Mouse (Mus musculus): ENCODE data around the gene Vmn2r31. TPM values are rescaled to one million over a fixed set of nuclear protein-coding genes. Genes with fewer than 3 reads are reported as not detected.

Vmn2r31 gene
- not detected for polyA plus RNA-seq (2012; fragmentation: generic; extraction: Trizol)

GRCm38 (mm10) chr7:7399603-7400002 is at the start of gene Vmn2r31:
Vmn2r31 (minus strand) TSS chr7:7399703.

DNA sequence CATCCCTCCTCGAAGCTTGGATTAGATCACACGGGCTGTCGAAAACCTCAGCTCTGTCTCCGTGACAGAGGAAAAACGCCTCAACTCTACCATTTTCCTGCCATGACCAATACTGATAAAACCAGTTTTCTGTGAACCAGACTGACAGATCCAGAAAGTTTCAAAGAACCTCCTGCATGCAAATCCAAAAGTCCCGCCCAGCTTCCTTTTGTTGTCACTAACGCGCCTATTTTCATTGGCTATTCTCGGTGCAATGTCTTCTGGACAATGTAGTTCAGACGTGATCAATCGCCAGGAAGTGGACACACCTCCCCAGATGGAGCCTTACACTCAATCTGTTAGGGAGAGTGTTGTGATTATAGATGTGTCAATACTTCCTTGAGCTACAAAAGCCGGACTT is 25.1 kb downstream of the Vmn2r31 start, which contains the start of gene Gm45783:
Gm45783 (minus strand) TSS at position 143 of the 400 bp plus-strand sequence.

DNA sequence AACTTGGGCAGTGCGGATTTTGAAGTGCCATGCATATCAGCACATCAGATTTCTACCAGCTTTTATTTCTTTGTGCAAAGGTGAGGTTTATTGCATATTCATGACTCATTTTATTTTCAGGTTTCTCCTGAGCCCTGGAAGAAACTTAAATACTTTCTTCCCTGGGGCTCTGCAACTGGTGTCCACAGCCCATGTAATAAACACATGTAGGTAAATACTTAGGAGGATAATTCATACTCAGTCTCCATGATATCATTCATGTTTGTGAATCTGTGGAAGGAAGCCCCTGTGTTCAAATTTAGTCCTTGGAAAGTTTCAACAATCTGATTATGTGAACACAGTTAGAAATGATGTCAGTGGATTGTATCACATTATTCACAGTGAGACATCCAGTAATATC is 62.0 kb downstream of the Vmn2r31 start, which contains the start of gene Vmn2r30:
Vmn2r30 (minus strand) TSS at position 101 of the 400 bp plus-strand sequence.

Other genes starting within 250 kb of the Vmn2r31 start
- gene Zfp418, start 228.4 kb downstream of the Vmn2r31 start, polyA plus RNA-seq (2012; fragmentation: generic; extraction: Trizol) = under 1 TPM; 0.05 to 0.86 TPM
- 1 to 10 TPM in 1 of 2 experiments, under 1 TPM in 1; 0.28 to 1.7 TPM for gene Zfp772, start 189.7 kb downstream of the Vmn2r31 start, polyA plus RNA-seq (2012; fragmentation: generic; extraction: Trizol)
- gene Vmn2r29, start 152.4 kb downstream of the Vmn2r31 start, polyA plus RNA-seq (2012; fragmentation: generic; extraction: Trizol) = not detected
- gene Gm45844, start 121.4 kb downstream of the Vmn2r31 start, polyA plus RNA-seq (2012; fragmentation: generic; extraction: Trizol) = under 1 TPM; 0.07 to 0.34 TPM
- gene Clcn4, start 98.9 kb downstream of the Vmn2r31 start, polyA plus RNA-seq (2012; fragmentation: generic; extraction: Trizol) = 10 to 100 TPM in 1 of 2 experiments, 1 to 10 TPM in 1; 1.8 to 12.5 TPM
- gene Vmn2r30, start 62.1 kb downstream of the Vmn2r31 start, polyA plus RNA-seq (2012; fragmentation: generic; extraction: Trizol) = not detected
- gene Gm45783, start 25.1 kb downstream of the Vmn2r31 start, polyA plus RNA-seq (2012; fragmentation: generic; extraction: Trizol) = not detected
- not detected for gene Vmn2r32, start 80.3 kb upstream of the Vmn2r31 start, polyA plus RNA-seq (2012; fragmentation: generic; extraction: Trizol)
- not detected for gene Vmn2r33, start 167.1 kb upstream of the Vmn2r31 start, polyA plus RNA-seq (2012; fragmentation: generic; extraction: Trizol)